In the genomic region with DNA sequence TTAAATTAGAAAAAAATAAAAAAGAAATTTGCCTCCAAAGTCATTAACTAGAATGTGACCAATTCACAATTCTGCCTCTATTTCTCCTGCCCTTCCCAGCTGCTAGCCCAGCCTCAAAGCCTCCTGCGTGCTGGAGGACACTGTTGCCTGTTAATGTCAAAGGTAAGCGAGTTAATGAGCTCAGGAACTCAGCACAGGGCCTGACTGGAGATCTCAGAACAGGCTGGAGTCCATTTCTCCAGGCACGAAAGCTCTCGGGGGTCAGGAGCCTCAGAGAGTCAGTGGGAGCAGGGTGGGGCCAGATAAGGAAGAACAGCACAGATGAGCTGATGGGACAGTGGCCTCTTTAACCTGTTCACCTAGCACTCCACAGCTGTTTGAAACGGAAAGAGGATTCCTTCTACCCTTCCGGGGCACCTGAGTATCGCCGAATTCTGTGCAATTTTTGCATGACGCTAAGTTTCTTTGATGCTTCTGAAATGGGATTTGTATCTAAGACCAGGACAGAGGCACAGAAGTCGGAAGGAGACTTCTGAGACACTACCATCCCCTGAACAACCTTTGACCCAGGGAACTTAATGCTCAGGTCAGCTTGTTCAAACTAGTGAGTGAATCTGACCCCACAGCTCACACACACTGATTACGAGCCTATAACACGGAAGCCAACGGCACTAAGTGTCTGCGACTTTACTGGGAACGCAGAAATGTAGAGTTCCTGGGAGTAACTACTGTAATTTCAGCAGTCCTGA, we compare ENCODE assay signal across 15 mouse cellular contexts. TPM values are rescaled to one million over a fixed set of nuclear protein-coding genes. Genes with fewer than 3 reads are reported as not detected.
"Had no signal": no experiment of that assay in that cellular context is flagged by ENCODE, and none has a peak within 500 bp of the region (broad histone marks: within the 10 kb centered on the region; RNA-seq: fewer than 3 reads in every experiment).

No protein-coding gene starts in this region.

- ATAC-seq: hindbrain, postnatal 0 days; inflammation-experienced regulatory T-cells, adult 6 months; liver, postnatal 0 days; midbrain, embryonic 13.5 days; midbrain, embryonic 16.5 days had no signal

- H3K9ac ChIP-seq: limb, embryonic 12.5 days; limb, embryonic 15.5 days; liver, embryonic 14.5 days; liver, postnatal 0 days; lung, embryonic 14.5 days; midbrain, embryonic 13.5 days; stomach, embryonic 15.5 days had no signal

- H3K27ac ChIP-seq: hindbrain, postnatal 0 days; limb, embryonic 12.5 days; limb, embryonic 15.5 days; liver, embryonic 14.5 days; macrophage; midbrain, embryonic 13.5 days; stomach, embryonic 15.5 days had no signal

- H3K27me3 ChIP-seq: stomach, embryonic 15.5 days had no signal

- H3K4me2 ChIP-seq: limb, embryonic 12.5 days; limb, embryonic 15.5 days; liver, embryonic 11.5 days; lung, embryonic 14.5 days; midbrain, embryonic 13.5 days; stomach, embryonic 15.5 days had no signal

- H3K9me3 ChIP-seq: limb, embryonic 12.5 days; limb, embryonic 15.5 days; midbrain, embryonic 13.5 days; stomach, embryonic 15.5 days had no signal

- H3K36me3 ChIP-seq: limb, embryonic 12.5 days; limb, embryonic 15.5 days; midbrain, embryonic 13.5 days; stomach, embryonic 15.5 days had no signal

- H3K4me3 ChIP-seq: limb, embryonic 12.5 days; limb, embryonic 15.5 days; midbrain, embryonic 13.5 days; stomach, embryonic 15.5 days had no signal

- DNase-seq: kidney, adult 18-20 months; left cerebral cortex, postnatal 4 days; liver, postnatal 0 days; lung, embryonic 14.5 days; thymus, postnatal 36 days had no signal

RNA-seq across cellular contexts. Expression of gene Vdr, which starts 7.0 kb away (rescaled TPM):
- polyA plus RNA-seq: midbrain, embryonic 13.5 days had no signal
